33 mouse cellular contexts compared by ENCODE assay signal in the genomic region with DNA sequence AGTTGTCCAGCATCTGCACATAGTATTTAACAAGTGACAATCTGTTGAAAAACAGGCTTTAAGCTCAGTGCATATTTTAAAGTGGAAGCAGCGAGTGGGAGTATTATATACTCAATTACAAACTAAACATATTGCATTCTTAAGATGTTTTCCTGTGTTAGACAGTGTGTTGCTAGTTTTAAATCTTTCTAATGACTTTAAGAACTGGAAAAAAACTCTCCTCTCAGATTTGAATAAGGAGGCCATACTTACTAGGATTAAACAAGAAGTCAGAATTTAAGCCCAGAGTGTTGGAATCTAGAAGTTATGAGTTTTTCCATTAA.
"Had no signal": no experiment of that assay in that cellular context is flagged by ENCODE, and none has a peak within 500 bp of the region (broad histone marks: within the 10 kb centered on the region; RNA-seq: fewer than 3 reads in every experiment).

No protein-coding gene starts in this region.

- H3K9me3 ChIP-seq: limb, embryonic 10.5 days; limb, embryonic 12.5 days; limb, embryonic 13.5 days; limb, embryonic 15.5 days; liver, embryonic 12.5 days; liver, embryonic 13.5 days; liver, embryonic 15.5 days; lung, embryonic 15.5 days; megakaryocyte, embryonic 14.5 days; midbrain, embryonic 10.5 days; midbrain, embryonic 12.5 days; midbrain, embryonic 13.5 days; midbrain, embryonic 15.5 days; neural tube, embryonic 12.5 days; neural tube, embryonic 13.5 days had no signal

- H3K27me3 ChIP-seq: limb, embryonic 12.5 days; limb, embryonic 13.5 days; limb, embryonic 15.5 days; liver, embryonic 12.5 days; liver, embryonic 13.5 days; liver, embryonic 15.5 days; lung, embryonic 15.5 days; megakaryocyte, embryonic 14.5 days; midbrain, embryonic 12.5 days; midbrain, embryonic 13.5 days; midbrain, embryonic 15.5 days; neural tube, embryonic 12.5 days; neural tube, embryonic 13.5 days had no signal

- H3K4me2 ChIP-seq: limb, embryonic 12.5 days; limb, embryonic 13.5 days; limb, embryonic 15.5 days; liver, embryonic 11.5 days; liver, embryonic 12.5 days; liver, embryonic 13.5 days; liver, embryonic 15.5 days; lung, embryonic 14.5 days; lung, embryonic 15.5 days; midbrain, embryonic 11.5 days; midbrain, embryonic 12.5 days; midbrain, embryonic 13.5 days; midbrain, embryonic 15.5 days; neural tube, embryonic 12.5 days; neural tube, embryonic 13.5 days had no signal

- DNase-seq: left cerebral cortex, postnatal 4 days; liver; liver, embryonic 13.5 days; liver, postnatal 0 days; lung, adult 18-20 months; lung, adult 2 months; lung, embryonic 14.5 days; lung, postnatal 10 days; lung, postnatal 14 days; lung, postnatal 36 days; lung, postnatal 4 days; midbrain, embryonic 14.5 days had no signal

- H3K36me3 ChIP-seq: limb, embryonic 15.5 days; liver, embryonic 12.5 days; liver, embryonic 13.5 days; liver, embryonic 15.5 days; lung, embryonic 15.5 days; midbrain, embryonic 10.5 days; midbrain, embryonic 12.5 days; midbrain, embryonic 13.5 days; midbrain, embryonic 15.5 days; neural tube, embryonic 12.5 days; neural tube, embryonic 13.5 days had no signal

- H3K9ac ChIP-seq: limb, embryonic 12.5 days; limb, embryonic 13.5 days; limb, embryonic 15.5 days; liver, embryonic 12.5 days; liver, embryonic 13.5 days; liver, embryonic 14.5 days; liver, embryonic 15.5 days; liver, postnatal 0 days; lung, embryonic 14.5 days; lung, embryonic 15.5 days; midbrain, embryonic 12.5 days; midbrain, embryonic 13.5 days; midbrain, embryonic 15.5 days; neural tube, embryonic 12.5 days; neural tube, embryonic 13.5 days had no signal

- H3K4me3 ChIP-seq: limb, embryonic 10.5 days; limb, embryonic 12.5 days; limb, embryonic 13.5 days; limb, embryonic 15.5 days; liver, embryonic 12.5 days; liver, embryonic 13.5 days; liver, embryonic 15.5 days; lung, embryonic 15.5 days; megakaryocyte, embryonic 14.5 days; midbrain, embryonic 10.5 days; midbrain, embryonic 12.5 days; midbrain, embryonic 13.5 days; midbrain, embryonic 15.5 days; myocyte; neural tube, embryonic 12.5 days; neural tube, embryonic 13.5 days had no signal

- H3K27ac ChIP-seq: limb, embryonic 12.5 days; limb, embryonic 13.5 days; limb, embryonic 15.5 days; liver, embryonic 12.5 days; liver, embryonic 13.5 days; liver, embryonic 14.5 days; liver, embryonic 15.5 days; lung, embryonic 15.5 days; macrophage; midbrain, embryonic 10.5 days; midbrain, embryonic 12.5 days; midbrain, embryonic 13.5 days; midbrain, embryonic 15.5 days; neural tube, embryonic 12.5 days; neural tube, embryonic 13.5 days had no signal

- H3K4me1 ChIP-seq: limb, embryonic 13.5 days; limb, embryonic 15.5 days; liver, embryonic 12.5 days; liver, embryonic 13.5 days; liver, embryonic 15.5 days; lung, embryonic 15.5 days; megakaryocyte, embryonic 14.5 days; midbrain, embryonic 10.5 days; midbrain, embryonic 12.5 days; midbrain, embryonic 13.5 days; midbrain, embryonic 15.5 days; neural tube, embryonic 12.5 days; neural tube, embryonic 13.5 days had no signal

- ATAC-seq: liver, embryonic 12.5 days; liver, postnatal 0 days; lung, postnatal 0 days; midbrain, embryonic 13.5 days; midbrain, embryonic 15.5 days; midbrain, embryonic 16.5 days had no signal
